Mouse (Mus musculus): ENCODE data around the gene Dnah3. TPM values are rescaled to one million over a fixed set of nuclear protein-coding genes. Genes with fewer than 3 reads are reported as not detected.

The Dnah3 gene
- polyA plus RNA-seq, 1 experiment, result not detected

GRCm38 (mm10) chr7:120098403-120098802 is 3.3 kb upstream of the Dnah3 start:
- no peaks in the 10 kb centered on the region for H3K36me3 ChIP-seq (ENCODE audit: control insufficient read depth, insufficient read depth, low read length)
- H3K4me1 ChIP-seq (ENCODE audit: control insufficient read depth, insufficient read depth, insufficient read length), result no peaks in the 10 kb centered on the region
- peak in 1 of 2 experiments; percentile 9 for DNase-seq (ENCODE audit: low read depth in 1 of 2, low spot score in 2 of 2)
- no peak overlapping the region for H3K4me3 ChIP-seq (ENCODE audit: extremely low read depth, insufficient read depth, insufficient read length)
- TF ChIP-seq POLR2A (IDR thresholded peaks at IDR 0.05; ENCODE audit: low read depth, low read length), result no peak
- TF ChIP-seq CTCF (IDR thresholded peaks at IDR 0.05; ENCODE audit: extremely low read depth, insufficient read depth, insufficient read length, insufficient replicate concordance), result peak; percentile 24; the same call in 1 of the 2 replicates
- no peaks in the 10 kb centered on the region for H3K27me3 ChIP-seq (ENCODE audit: control insufficient read depth, insufficient read depth, low read length)
- WGBS, result 38% methylated on average over 9 of the region's 9 CpGs
- H3K27ac ChIP-seq (ENCODE audit: insufficient read depth, low read length), result no peak overlapping the region

GRCm38 (mm10) chr7:120097845-120098244 is 2.8 kb upstream of the Dnah3 start:
- Histone ChIP-seq H3K27me3 (ENCODE audit: control insufficient read depth, insufficient read depth, low read length) (no peaks in the 10 kb centered on the region), H3K4me3 (ENCODE audit: extremely low read depth, insufficient read depth, insufficient read length) (no peak overlapping the region), H3K4me1 (ENCODE audit: control insufficient read depth, insufficient read depth, insufficient read length) (no peaks in the 10 kb centered on the region), H3K27ac (ENCODE audit: insufficient read depth, low read length) (no peak overlapping the region), H3K36me3 (ENCODE audit: control insufficient read depth, insufficient read depth, low read length) (no peaks in the 10 kb centered on the region)
- no peak for DNase-seq (ENCODE audit: low read depth in 1 of 2, low spot score in 2 of 2)
- TF ChIP-seq POLR2A (IDR thresholded peaks at IDR 0.05; ENCODE audit: low read depth, low read length), result no peak
- TF ChIP-seq CTCF (IDR thresholded peaks at IDR 0.05; ENCODE audit: extremely low read depth, insufficient read depth, insufficient read length, insufficient replicate concordance), result peak; percentile 8; the same call in 1 of the 2 replicates
- 9% methylated on average over 7 of the region's 7 CpGs for WGBS

- TF ChIP-seq POLR2A (IDR thresholded peaks at IDR 0.05; ENCODE audit: low read depth, low read length), result no peak
- TF ChIP-seq CTCF (IDR thresholded peaks at IDR 0.05; ENCODE audit: extremely low read depth, insufficient read depth, insufficient read length, insufficient replicate concordance), result no peak
- Histone ChIP-seq H3K27ac (ENCODE audit: insufficient read depth, low read length) (no peak overlapping the region), H3K27me3 (ENCODE audit: control insufficient read depth, insufficient read depth, low read length) (no peaks in the 10 kb centered on the region), H3K4me1 (ENCODE audit: control insufficient read depth, insufficient read depth, insufficient read length) (no peaks in the 10 kb centered on the region), H3K4me3 (ENCODE audit: extremely low read depth, insufficient read depth, insufficient read length) (no peak overlapping the region), H3K36me3 (ENCODE audit: control insufficient read depth, insufficient read depth, low read length) (no peaks in the 10 kb centered on the region)
- DNase-seq (ENCODE audit: low read depth in 1 of 2, low spot score in 2 of 2), result no peak
- WGBS, result 82% methylated on average over 3 of the region's 3 CpGs
Observed at GRCm38 (mm10) chr7:120094216-120094615, 864 bp downstream of the Dnah3 start.

- H3K4me3 ChIP-seq (ENCODE audit: extremely low read depth, insufficient read depth, insufficient read length), result no peak overlapping the region
- H3K27ac ChIP-seq (ENCODE audit: insufficient read depth, low read length), result no peak overlapping the region
- H3K4me1 ChIP-seq (ENCODE audit: control insufficient read depth, insufficient read depth, insufficient read length), result no peaks in the 10 kb centered on the region
- WGBS, result 71% methylated on average over 5 of the region's 5 CpGs
- H3K36me3 ChIP-seq (ENCODE audit: control insufficient read depth, insufficient read depth, low read length), result no peaks in the 10 kb centered on the region
- DNase-seq (ENCODE audit: low read depth in 1 of 2, low spot score in 2 of 2), result no peak
- no peaks in the 10 kb centered on the region for H3K27me3 ChIP-seq (ENCODE audit: control insufficient read depth, insufficient read depth, low read length)
- TF ChIP-seq CTCF (IDR thresholded peaks at IDR 0.05; ENCODE audit: extremely low read depth, insufficient read depth, insufficient read length, insufficient replicate concordance) (no peak), POLR2A (IDR thresholded peaks at IDR 0.05; ENCODE audit: low read depth, low read length) (no peak)
Observed at GRCm38 (mm10) chr7:120093033-120093432, 2.0 kb downstream of the Dnah3 start.

- no peaks in the 10 kb centered on the region for H3K4me1 ChIP-seq (ENCODE audit: control insufficient read depth, insufficient read depth, insufficient read length)
- DNase-seq (ENCODE audit: low read depth in 1 of 2, low spot score in 2 of 2), result no peak
- H3K36me3 ChIP-seq (ENCODE audit: control insufficient read depth, insufficient read depth, low read length), result no peaks in the 10 kb centered on the region
- TF ChIP-seq POLR2A (IDR thresholded peaks at IDR 0.05; ENCODE audit: low read depth, low read length) (no peak), CTCF (IDR thresholded peaks at IDR 0.05; ENCODE audit: extremely low read depth, insufficient read depth, insufficient read length, insufficient replicate concordance) (no peak)
- H3K27ac ChIP-seq (ENCODE audit: insufficient read depth, low read length), result no peak overlapping the region
- H3K27me3 ChIP-seq (ENCODE audit: control insufficient read depth, insufficient read depth, low read length), result no peaks in the 10 kb centered on the region
- 77% methylated on average over 3 of the region's 3 CpGs for WGBS
- H3K4me3 ChIP-seq (ENCODE audit: extremely low read depth, insufficient read depth, insufficient read length), result no peak overlapping the region
Observed at GRCm38 (mm10) chr7:120080177-120080576, 14.9 kb downstream of the Dnah3 start.

GRCm38 (mm10) chr7:120069164-120069563 is 25.9 kb downstream of the Dnah3 start:
- H3K36me3 ChIP-seq (ENCODE audit: control insufficient read depth, insufficient read depth, low read length), result no peaks in the 10 kb centered on the region
- DNase-seq (ENCODE audit: low read depth in 1 of 2, low spot score in 2 of 2), result no peak
- H3K4me1 ChIP-seq (ENCODE audit: control insufficient read depth, insufficient read depth, insufficient read length), result no peaks in the 10 kb centered on the region
- H3K4me3 ChIP-seq (ENCODE audit: extremely low read depth, insufficient read depth, insufficient read length), result no peak overlapping the region
- no peak overlapping the region for H3K27ac ChIP-seq (ENCODE audit: insufficient read depth, low read length)
- H3K27me3 ChIP-seq (ENCODE audit: control insufficient read depth, insufficient read depth, low read length), result no peaks in the 10 kb centered on the region
- TF ChIP-seq CTCF (IDR thresholded peaks at IDR 0.05; ENCODE audit: extremely low read depth, insufficient read depth, insufficient read length, insufficient replicate concordance) (no peak), POLR2A (IDR thresholded peaks at IDR 0.05; ENCODE audit: low read depth, low read length) (no peak)
- WGBS, result 40% methylated on average over 3 of the region's 3 CpGs

- no peak overlapping the region for H3K4me3 ChIP-seq (ENCODE audit: extremely low read depth, insufficient read depth, insufficient read length)
- 74% methylated on average over 3 of the region's 3 CpGs for WGBS
- no peaks in the 10 kb centered on the region for H3K36me3 ChIP-seq (ENCODE audit: control insufficient read depth, insufficient read depth, low read length)
- TF ChIP-seq CTCF (IDR thresholded peaks at IDR 0.05; ENCODE audit: extremely low read depth, insufficient read depth, insufficient read length, insufficient replicate concordance) (no peak), POLR2A (IDR thresholded peaks at IDR 0.05; ENCODE audit: low read depth, low read length) (no peak)
- H3K27ac ChIP-seq (ENCODE audit: insufficient read depth, low read length), result no peak overlapping the region
- H3K4me1 ChIP-seq (ENCODE audit: control insufficient read depth, insufficient read depth, insufficient read length), result no peaks in the 10 kb centered on the region
- H3K27me3 ChIP-seq (ENCODE audit: control insufficient read depth, insufficient read depth, low read length), result no peaks in the 10 kb centered on the region
- DNase-seq (ENCODE audit: low read depth in 1 of 2, low spot score in 2 of 2), result no peak
Observed at GRCm38 (mm10) chr7:120068114-120068513, 27.0 kb downstream of the Dnah3 start.

Measured in spleen, adult 2 months (tissue).